13 mouse cellular contexts compared by ENCODE assay signal in genomic region chr15:93433811-93434210, GRCm38 (mm10). TPM values are rescaled to one million over a fixed set of nuclear protein-coding genes. Genes with fewer than 3 reads are reported as not detected.
DNase-seq lines count a peak whose midpoint lies in the region; ATAC-seq lines count a peak whose summit lies in the region.
"Had no signal": no experiment of that assay in that cellular context is flagged by ENCODE, and none has a peak within 500 bp of the region (broad histone marks: within the 10 kb centered on the region; RNA-seq: fewer than 3 reads in every experiment).

No protein-coding gene starts in this region.

- no peaks in the 10 kb centered on the region for H3K27me3 ChIP-seq in limb, embryonic 11.5 days (ENCODE audit: control insufficient read depth, insufficient read depth, low read length)
- no peaks in the 10 kb centered on the region for H3K27me3 ChIP-seq in limb, embryonic 10.5 days (ENCODE audit: low read depth, poor library complexity, severe bottlenecking)
- H3K27me3 ChIP-seq: neural tube, embryonic 12.5 days had no signal

- H3K27ac ChIP-seq in limb, embryonic 11.5 days (replicated peaks; ENCODE audit: low read depth, low read length), result 0 out of 2 replicates have a peak overlapping the region, but pooled peaks have one; percentile 31
- H3K27ac ChIP-seq in limb, embryonic 10.5 days, result no peak overlapping the region
- H3K27ac ChIP-seq: hindbrain, postnatal 0 days; neural tube, embryonic 12.5 days had no signal

- no peaks in the 10 kb centered on the region for H3K36me3 ChIP-seq in limb, embryonic 11.5 days (ENCODE audit: control insufficient read depth, insufficient read depth, low read length)
- H3K36me3 ChIP-seq in limb, embryonic 10.5 days, result peaks cover 70% of the 10 kb centered on the region

- no peaks in the 10 kb centered on the region for H3K9me3 ChIP-seq in limb, embryonic 11.5 days (ENCODE audit: control insufficient read depth, low read length)
- no peaks in the 10 kb centered on the region for H3K9me3 ChIP-seq in limb, embryonic 10.5 days (replicated peaks)
- H3K9me3 ChIP-seq: neural tube, embryonic 12.5 days had no signal

- no peak overlapping the region for H3K4me3 ChIP-seq in limb, embryonic 11.5 days (ENCODE audit: low read depth, low read length)
- H3K4me3 ChIP-seq in limb, embryonic 10.5 days, result no peak overlapping the region
- H3K4me3 ChIP-seq: neural tube, embryonic 12.5 days had no signal

- H3K4me2 ChIP-seq in limb, embryonic 11.5 days (ENCODE audit: low read depth, severe bottlenecking), result no peak overlapping the region
- H3K4me2 ChIP-seq: neural tube, embryonic 12.5 days had no signal

- no peak for DNase-seq in cerebellum, postnatal 4 days (ENCODE audit: low spot score in 2 of 2)
- no peak for DNase-seq in limb, embryonic 11.5 days (ENCODE audit: low spot score)
- no peak for DNase-seq in limb, embryonic 10.5 days (ENCODE audit: low spot score)
- DNase-seq in ZHBTc4 (ENCODE audit: low read depth, low spot score), result peak; percentile 18
- DNase-seq in kidney, postnatal 14 days, result peak; percentile 27
- DNase-seq in thymus, postnatal 14 days, result no peak
- DNase-seq: adrenal gland, adult 2 months; cerebellum, postnatal 36 days; liver had no signal

- no peak overlapping the region for H3K9ac ChIP-seq in limb, embryonic 11.5 days (ENCODE audit: low read length)
- H3K9ac ChIP-seq: neural tube, embryonic 12.5 days had no signal

- no peaks in the 10 kb centered on the region for H3K4me1 ChIP-seq in limb, embryonic 11.5 days (ENCODE audit: control insufficient read depth, insufficient read depth, low read length)
- H3K4me1 ChIP-seq in limb, embryonic 10.5 days, result peaks cover 8% of the 10 kb centered on the region
- H3K4me1 ChIP-seq: neural tube, embryonic 12.5 days had no signal

- 0 out of 2 replicates have a peak, but pooled peaks have one; percentile 20 for ATAC-seq in cerebellum, adult (ENCODE audit: insufficient number of reproducible peaks, low FRiP score, low TSS enrichment)
- ATAC-seq in limb, embryonic 11.5 days (ENCODE audit: insufficient number of reproducible peaks, low FRiP score, low TSS enrichment, low read depth), result no peak
- no peak for ATAC-seq in CD4-positive, CD25-positive, alpha-beta regulatory T cell, adult 4 months
- ATAC-seq: hindbrain, postnatal 0 days had no signal

- 47% methylated on average over 11 of the region's 11 CpGs for WGBS in limb, embryonic 11.5 days
- WGBS in limb, embryonic 10.5 days, result 41% methylated on average over 11 of the region's 11 CpGs

RNA-seq across cellular contexts. Expression of gene Pphln1, which starts 35.7 kb away (rescaled TPM):
- polyA plus RNA-seq in limb, embryonic 11.5 days (2014; fragmentation: Nextera tagmentation; extraction: Ambion mirVana), result 63.2 and 66.6 TPM in 2 replicates
- 96.2 and 99.3 TPM in 2 replicates for polyA plus RNA-seq in limb, embryonic 10.5 days (2016; fragmentation: Nextera tagmentation; extraction: Ambion mirVana)
- 10 to 100 TPM; 27.0 to 43.3 TPM for polyA plus RNA-seq in CD4-positive, CD25-positive, alpha-beta regulatory T cell, adult 4 months (2017; shearing (Covaris generic))

RNA-seq across cellular contexts. Expression of gene Zcrb1, which starts 35.7 kb away (rescaled TPM):
- polyA plus RNA-seq in limb, embryonic 11.5 days (2014; fragmentation: Nextera tagmentation; extraction: Ambion mirVana), result 158 and 166 TPM in 2 replicates
- polyA plus RNA-seq in limb, embryonic 10.5 days (2016; fragmentation: Nextera tagmentation; extraction: Ambion mirVana), result 154 and 157 TPM in 2 replicates
- 100 to 1,000 TPM in 1 of 2 experiments, 10 to 100 TPM in 1; 68.5 to 104 TPM for polyA plus RNA-seq in CD4-positive, CD25-positive, alpha-beta regulatory T cell, adult 4 months (2017; shearing (Covaris generic))

Comparison
In these comparisons a context has a peak if more than half of its experiments do, and no peak if none do; other contexts are left out.
1. DNase-seq: peak in ZHBTc4 (single experiment) and kidney, postnatal 14 days (single experiment); none in cerebellum, postnatal 4 days (0 of 2), limb, embryonic 11.5 days (single experiment), limb, embryonic 10.5 days (single experiment) and thymus, postnatal 14 days (single experiment).